Mouse (Mus musculus) kidney, adult 2 months (tissue): ENCODE measurements at regions not wholly inside any gene's neighbourhood (a gene's known extent, or its start where the extent isn't known, plus 50 kb on each side); places are given as distances from the start of the nearest gene placed in this dataset.

Experiments
- CTCF ChIP-seq: fragments of 200-500 bp; conservative IDR thresholded peaks from 2 replicates; pipeline ENCODE4 v1.5.1; 2011; ENCODE audit warnings: low read depth, mild to moderate bottlenecking, control low read depth, low read length, moderate library complexity, mixed read lengths; ENCODE audit not compliant: insufficient read depth, insufficient read length
- POLR2A ChIP-seq: fragments of 200-500 bp; IDR thresholded peaks from one replicate; pipeline ENCODE4 v1.6.1; 2011; ENCODE audit warnings: low read depth, low read length, control low read depth

DNA sequence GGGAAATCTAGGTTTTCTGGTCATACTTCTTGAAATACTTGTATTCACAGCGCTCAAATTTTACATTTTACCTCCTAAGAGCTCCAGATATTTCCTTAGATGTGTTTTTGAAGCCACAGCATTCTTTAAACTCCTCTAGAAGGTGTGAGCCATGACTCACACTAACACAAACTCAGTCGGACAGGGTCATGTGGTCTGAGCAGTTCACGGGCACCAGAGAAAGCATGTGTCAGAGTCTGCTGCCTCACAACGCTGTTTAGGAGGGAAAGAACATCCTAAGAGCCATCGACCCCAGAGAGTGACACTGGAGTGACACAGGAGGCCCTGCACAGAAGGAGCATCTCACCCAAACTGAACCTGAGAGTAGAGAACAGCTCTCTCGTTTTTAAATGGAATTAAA is 332.2 kb downstream of the Lrig3 start:
- no peak for TF ChIP-seq CTCF
- no peak for TF ChIP-seq POLR2A
